Mouse (Mus musculus) adrenal gland (tissue): ENCODE measurements at regions not wholly inside any gene's neighbourhood (a gene's known extent, or its start where the extent isn't known, plus 50 kb on each side); places are given as distances from the start of the nearest gene placed in this dataset.
"Not testable (repeated sequence)": the region's sequence is repeated elsewhere in the genome, so short reads cannot be mapped to it uniquely, and the experiment has no call there.

ENCODE experiments used
- intact Hi-C: fragments of 180-260 bp; cut with DNase I; formaldehyde crosslinking; loops from one replicate; pipeline ENCODE4 v1.15.1; 2025

DNA sequence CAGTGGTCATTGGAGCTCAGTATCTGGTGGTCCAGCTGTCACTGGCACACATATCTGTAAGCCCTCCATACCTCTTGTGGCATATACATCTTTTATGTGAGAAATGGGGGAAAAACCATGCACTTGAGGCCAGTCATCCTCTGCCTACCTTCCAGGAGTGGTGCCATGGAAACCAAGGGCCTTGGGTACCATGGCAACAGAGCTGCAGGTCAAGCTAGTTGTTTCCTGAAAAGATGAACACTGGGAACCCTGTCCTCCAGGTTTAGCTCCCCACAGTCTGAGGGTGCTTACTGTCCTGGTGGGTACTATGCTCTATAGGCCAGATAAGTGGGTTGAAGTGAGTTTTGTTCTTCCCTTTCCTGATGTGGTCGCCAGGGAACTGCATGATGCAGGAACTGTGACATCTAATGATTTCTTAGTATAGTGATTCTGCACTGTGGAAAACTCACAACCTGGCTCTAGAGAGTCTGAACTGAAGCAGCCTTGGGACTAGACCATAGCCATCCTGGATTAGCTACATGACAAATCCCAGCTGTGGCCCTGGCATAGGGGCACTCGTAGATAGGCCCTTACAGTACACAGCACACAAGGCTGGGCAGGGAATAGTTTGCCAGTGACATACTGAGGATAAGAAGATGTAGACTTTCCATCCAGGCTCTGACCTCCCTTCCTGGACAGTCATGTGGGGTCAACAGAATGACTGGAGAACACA lies 308.7 kb upstream of the Shh start:
- intact Hi-C loops = loop anchor here (10.0 kb wide), 1 partner anchor 201 kb away; no protein-coding TSS in a partner anchor

DNA sequence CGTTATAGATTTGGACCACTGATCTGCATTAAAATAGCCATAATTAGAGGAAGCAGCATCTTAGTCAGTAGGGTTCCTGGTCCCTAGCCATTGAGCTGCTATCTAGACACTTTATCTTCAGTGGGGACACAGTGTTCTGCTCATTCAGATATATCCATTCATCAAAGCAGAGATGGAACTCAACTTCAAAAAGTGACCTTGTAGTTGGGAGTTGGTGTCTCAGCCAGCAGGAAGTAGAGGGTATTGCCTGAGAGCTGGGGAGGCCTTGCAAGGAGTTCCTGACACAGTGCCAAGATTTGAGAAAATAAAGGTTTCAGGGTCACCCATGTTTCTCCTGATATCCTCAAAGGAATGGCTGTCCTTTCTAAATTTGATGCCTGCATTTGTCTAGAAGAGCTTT lies 304.7 kb upstream of the Shh start:
- intact Hi-C loops = loop anchor here (10.0 kb wide), 1 partner anchor 197 kb away; no protein-coding TSS in a partner anchor

DNA sequence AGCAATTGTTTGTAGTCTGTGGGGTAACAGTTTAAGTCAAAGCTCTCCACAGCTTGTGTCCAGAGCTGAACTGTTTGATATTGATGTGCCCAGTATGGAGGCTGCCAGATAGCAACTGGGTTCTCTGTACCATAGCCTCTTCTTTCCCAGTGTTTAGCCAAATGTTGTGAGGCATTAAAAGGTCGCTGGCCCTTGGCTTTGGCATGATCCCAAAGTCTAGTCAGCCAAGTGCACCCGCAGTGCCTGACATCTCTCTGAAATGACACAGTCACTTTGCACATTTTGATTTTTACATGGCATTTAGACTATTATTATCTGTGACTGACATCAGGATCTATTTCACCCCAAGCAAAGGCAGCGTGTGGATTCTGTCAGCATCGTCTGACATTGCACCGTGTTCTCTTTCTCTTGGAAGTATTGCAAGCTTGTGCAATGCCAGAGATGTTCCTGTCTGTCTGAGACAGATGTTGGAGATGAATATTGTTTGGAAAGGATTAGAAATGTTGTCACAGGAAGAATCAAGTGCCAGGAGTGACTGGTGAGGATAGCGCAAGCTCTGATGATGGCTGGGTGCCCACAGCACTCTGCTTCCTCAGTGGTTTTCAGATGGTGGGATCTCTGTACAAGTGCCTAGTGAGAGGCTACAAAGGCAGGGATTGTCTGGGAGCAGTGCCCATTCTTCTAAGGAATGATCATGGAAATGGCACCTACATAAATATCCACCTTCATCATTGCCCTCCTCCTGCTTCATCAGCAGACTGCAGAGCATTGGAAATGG lies 289.3 kb upstream of the Shh start:
- intact Hi-C loops = no loop called here

DNA sequence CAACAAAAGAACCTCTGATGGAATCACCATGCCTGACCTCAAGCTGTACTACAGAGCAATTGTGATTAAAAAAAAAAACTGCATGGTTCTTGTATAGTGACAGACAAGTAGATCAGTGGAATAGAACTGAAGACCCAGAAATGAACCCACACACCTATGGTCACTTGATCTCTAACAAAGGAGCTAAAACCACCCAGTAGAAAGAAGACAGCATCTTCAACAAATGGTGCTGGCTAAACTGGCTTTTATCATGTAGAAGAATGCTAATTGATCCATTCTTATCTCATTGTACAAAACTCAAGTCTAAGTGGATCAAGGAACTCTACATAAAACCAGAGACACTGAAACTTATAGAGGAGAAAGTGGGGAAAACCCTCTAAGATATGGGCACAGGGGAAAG lies 284.8 kb upstream of the Shh start:
- intact Hi-C loops = not testable (repeated sequence)

DNA sequence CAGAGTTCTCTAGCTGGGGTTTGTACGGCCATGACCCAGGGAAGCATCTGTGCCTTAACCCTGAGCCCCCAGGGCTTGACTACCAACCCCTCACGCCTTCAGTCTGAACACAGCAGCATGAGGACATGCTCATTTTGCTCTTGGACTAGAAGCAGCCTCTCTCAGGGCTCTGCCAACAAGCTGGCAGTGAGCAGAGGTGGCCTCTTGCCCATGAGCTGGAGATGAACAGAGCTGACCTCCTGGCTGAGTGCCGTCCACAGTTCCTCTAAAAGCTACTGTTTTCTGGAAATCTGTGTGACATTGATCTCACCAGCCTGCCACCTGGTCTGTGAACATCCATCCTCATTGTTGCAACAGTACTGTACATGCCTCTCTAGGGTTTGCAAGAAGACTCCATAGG lies 267.7 kb upstream of the Shh start:
- intact Hi-C loops = no loop called here

DNA sequence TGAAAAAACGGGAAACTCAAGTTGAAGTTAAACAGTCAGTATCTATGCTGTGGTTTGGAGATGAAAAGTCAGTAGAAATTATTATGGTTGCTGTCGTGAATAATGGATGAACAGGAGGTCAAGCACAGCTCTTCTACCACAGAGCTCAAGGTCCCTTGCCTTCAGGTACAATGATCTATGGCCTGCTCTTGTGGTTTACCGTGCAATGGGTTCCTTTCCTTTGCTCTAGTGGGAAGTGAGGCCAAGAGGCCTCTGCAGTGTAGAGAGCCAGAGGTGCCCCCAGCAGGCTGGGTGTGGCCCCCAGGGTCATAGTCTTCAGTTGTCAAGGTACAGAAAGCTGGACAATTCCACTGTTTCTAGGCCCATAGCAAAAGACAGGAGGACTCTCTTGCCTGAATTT lies 255.0 kb upstream of the Shh start:
- intact Hi-C loops = no loop called here

DNA sequence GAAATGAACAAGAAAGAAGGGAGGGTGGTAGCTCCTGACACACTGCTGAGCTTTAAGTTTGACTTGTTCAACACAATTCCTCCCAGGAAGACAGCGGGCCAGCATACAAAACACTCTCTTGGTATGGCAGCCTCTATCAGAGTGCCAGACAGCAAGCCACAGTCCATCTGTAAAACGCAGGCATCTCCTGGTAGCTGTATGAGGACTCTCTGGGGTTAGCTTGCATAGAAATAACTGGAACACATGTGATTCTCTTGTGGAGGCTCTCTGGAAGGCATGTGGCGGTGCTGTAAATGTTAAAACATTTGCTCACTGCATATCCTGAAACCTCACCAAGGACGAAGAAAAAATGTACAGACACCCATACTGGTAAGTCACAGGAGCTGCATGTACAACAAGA lies 247.9 kb upstream of the Shh start:
- intact Hi-C loops = no loop called here

DNA sequence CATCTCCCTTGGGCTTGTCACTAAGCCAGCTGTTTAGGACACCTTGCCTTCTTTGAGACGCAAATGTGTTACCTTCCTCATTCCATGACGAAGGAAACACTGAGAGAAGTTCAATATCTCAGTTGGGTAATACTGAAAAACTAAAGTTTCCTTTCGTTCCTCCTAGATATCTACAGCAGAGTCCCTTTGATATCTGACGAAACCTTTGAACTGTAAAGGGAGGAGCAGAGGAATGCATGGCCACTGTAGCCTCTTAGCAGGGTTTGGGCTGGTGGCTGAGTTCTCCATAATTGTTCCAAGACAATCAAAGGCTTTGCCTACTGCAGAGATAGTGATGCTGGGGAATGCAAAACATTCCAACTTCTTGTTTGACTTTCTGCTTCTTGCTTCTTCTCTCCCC lies 243.5 kb upstream of the Shh start:
- intact Hi-C loops = no loop called here

DNA sequence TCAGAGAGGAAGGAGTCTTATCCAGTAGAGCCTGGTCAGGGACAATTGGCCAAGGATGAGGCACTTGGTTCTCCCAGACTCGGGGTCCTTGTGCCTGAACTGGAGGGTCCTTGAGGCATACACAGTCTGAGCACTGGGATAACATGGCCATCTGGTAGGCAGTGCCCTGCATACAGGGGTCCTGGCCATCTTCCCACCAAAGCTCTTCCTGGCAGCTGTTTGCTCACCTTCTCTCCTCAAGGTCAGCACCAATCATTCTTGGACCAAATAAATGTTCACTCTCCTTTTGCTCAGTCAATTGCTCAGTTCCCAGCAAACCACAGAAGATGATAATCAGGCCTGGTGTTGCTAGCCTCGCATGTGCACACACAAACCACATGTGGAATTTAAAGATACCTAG lies 242.6 kb upstream of the Shh start:
- intact Hi-C loops = no loop called here

DNA sequence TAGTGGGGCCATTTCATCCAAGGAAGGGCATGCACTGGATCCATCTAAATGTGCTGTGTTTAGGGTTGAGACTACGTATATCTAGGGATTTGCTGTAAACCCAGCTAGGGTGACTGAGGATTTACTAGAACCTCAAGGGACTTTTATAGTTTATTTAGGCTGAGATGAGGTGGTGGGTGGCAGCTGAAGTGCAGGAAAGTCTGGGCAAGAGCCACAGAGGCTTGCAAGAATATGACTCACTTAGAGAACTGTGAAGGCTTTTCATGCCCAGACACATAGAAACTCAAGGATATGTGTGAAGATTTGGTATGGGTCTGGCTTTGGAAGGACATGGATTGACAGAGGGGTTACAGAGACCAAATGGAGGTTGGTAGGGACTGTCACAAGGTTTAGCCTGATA lies 237.3 kb upstream of the Shh start:
- intact Hi-C loops = no loop called here

DNA sequence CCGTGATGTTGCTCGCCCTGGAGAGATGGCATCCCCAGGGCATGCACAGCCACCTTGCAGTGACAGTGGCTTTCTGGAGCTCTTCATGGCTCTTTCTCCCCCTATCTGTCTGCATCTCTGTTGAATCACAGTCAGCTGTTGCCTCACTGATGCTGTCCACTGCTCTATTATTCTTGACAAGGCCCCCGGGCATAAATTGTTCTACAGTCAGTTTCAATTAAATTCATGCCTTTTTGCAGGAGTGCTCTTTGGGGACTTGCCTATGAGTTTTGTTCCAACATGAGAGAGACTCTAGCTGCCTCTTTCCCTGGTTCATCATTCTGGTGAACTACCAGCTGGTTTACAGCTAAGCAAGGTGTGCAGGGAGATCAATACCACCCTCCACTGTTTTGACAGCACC lies 229.9 kb upstream of the Shh start:
- intact Hi-C loops = no loop called here

DNA sequence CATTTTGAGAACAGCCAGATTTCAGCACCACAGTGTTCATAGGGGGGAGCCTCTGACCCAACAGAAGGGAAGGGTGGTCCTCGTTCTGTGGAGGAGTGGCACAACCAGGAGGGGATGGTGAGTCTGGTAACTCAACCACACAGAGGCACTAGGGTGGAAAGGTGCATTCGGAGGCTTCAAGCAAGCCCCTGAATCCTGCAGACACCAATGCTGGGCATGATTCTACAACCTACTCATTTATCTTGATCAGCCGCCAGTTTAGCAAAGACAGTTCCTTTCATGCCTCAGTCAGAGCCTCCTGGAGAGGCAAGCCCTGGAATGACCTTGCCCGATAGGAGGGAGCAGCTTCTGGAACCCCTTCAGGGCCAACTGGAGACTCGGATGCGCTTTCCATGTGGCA lies 223.1 kb upstream of the Shh start:
- intact Hi-C loops = no loop called here

DNA sequence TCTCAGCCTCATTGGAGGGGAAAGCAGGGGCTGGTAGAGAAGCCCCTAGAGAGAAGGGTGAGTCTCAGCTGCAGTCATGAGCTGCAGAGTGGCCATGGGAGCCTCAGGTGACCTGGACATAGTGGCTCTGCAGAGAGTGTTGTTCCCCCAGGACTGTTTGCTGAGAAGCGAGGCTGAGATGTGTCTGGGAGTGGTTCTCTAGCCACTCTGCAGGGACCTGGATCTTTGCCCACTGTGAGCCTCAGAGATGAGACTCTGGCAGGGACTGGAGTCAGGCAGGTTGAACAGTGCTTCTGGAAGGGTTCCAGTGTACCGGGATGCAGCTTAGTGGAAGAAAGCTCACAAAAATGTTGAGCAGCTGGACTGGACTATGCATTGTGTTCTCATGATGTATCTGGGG lies 222.6 kb upstream of the Shh start:
- intact Hi-C loops = no loop called here

DNA sequence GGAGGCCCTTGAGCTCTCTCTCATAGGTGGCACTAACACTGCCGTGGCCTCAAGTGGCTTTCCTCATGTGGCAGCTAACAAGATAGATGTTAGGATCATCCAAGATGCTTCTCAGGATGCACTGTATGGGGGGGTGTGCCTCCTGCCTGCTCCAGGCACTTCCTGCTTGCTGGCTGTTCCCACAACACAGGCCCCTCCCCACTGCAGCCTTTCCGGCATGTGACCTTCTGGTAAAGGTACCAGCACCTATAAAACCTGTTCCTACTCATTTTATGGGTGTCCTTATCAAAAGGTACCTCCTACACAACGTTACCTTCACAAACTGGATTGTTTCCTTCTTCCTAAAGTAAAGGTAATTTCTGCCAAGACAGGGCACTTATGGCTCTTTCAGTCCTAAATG lies 222.1 kb upstream of the Shh start:
- intact Hi-C loops = no loop called here

DNA sequence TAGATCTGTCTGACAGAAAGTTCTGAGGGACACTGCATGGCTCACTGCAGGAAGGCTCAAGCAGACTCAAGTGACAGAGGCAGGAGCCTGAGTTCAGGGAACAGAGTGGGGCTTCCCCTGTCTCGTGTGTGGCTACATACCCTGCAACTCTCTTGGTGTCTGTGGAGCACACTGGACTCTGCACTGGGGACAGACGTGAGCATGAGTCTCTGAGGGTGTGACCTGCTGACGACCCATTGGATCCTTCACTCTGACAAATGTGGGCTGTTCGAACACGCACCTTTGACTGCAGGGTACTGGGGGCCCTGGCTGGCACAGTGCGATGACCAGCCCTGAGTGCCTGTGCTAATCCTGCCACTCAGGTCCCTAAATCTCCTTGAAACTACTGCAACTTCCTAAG lies 215.8 kb upstream of the Shh start:
- intact Hi-C loops = no loop called here

DNA sequence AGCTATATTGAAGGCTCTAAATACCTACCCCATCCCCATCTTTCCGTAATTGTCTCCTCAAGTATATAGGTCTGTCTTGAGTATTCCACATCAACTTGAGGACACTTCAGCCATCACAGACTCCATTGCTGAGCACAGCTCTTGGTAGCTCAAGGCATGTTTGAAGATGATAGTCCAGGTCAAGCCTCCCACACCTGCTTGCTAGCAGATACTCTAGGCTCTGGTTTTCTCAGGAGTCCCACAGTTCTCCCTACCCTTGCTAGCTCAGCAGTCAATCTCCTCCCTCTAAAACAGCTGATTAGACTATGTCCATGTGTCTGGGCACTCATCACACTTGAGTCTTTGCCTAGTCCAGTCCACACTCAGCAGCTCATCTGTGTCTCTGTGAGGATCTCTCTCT lies 213.3 kb upstream of the Shh start:
- intact Hi-C loops = no loop called here

DNA sequence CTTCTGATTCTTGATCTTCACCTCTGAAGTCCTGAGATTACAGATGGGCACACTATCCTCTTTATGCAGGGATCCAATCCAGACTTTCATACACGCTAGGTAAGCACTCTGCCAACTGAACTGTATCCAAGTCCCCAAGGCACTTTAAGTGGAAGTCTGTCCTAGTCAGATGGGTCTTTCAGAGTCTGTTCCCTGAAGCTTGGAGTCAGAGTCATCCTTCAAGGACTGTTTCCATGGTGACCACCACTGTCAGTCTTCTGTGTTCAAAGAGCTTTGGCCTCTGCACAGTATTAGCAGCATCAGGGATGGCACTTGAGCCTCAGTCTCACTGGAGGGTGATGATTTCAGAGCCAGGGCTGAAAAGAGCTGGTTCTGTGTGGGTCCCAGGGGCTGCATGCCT lies 212.7 kb upstream of the Shh start:
- intact Hi-C loops = no loop called here

DNA sequence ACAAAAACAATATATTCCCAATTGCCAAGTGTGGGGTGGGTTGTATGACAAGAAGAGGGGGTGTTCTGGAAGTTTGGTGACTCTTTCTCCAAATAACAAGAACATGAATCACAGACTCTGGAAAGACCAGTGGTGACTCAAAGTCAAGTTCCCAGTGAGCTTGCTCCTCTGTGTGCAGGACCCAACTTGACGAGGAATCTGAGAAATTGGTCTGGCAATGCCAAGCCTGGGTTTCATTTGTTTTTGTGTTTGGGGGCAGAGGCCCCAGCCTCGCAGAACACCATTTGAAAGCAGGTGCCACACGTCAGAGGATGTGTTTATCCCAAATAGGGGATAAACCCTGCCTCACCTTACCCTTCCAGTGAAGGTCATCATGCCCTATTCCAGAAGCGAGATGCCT lies 163.1 kb upstream of the Shh start:
- intact Hi-C loops = no loop called here

DNA sequence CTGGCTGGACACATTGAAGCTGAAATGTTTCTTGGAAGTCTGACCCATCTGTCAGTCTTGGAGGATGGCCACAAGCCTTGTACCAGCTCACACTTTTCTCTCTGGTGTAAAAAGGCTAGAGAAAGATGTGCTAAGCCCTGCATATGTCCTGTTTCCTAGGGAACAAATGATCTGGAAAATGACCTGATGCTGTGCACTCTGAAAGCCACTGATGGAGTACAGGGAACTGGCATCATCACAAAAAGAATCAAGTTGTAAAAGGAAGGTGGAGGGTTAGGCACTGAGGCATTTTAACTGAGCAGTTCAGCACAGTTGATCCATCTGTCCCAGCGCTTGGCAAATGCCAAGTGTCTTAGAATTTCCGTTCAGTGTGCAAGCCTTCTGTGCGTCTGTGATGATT lies 144.8 kb upstream of the Shh start:
- intact Hi-C loops = no loop called here

DNA sequence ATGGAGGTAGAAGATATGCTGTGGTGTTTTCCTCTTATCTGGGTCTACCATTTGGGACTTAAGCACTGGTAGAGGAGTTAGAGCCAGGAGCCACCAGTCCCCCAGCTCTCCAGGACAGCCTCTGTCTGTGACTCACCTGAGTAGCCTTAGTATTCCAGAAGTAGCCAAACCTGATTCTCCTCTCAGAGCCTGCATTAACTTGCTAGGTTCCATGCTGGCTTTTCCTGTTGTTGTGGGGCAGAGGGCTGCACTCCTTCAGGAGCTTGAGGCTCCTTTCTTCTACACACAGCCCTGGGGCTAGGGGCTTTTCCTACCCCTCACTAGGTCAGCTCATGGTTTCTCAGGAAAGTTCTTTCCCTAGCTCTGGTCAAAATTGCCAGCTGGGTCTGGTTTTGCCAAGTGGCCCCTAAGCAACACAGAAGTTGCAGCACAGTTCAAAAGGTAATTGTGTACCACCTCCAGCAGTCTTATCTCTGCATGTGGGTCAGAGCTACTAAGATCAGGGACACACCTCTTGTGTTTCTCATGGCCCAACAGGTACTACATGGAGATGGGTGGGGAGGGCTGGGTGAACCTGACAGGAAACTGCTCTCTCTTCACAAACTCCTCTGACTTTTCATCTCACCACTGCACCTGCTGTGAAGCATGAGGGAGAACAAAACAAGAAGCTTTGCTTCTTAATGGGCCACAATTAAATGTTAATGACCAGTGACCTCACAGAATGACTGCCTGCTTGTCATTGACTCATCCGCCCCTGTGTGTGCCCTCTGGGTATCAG lies 129.7 kb upstream of the Shh start:
- intact Hi-C loops = no loop called here

DNA sequence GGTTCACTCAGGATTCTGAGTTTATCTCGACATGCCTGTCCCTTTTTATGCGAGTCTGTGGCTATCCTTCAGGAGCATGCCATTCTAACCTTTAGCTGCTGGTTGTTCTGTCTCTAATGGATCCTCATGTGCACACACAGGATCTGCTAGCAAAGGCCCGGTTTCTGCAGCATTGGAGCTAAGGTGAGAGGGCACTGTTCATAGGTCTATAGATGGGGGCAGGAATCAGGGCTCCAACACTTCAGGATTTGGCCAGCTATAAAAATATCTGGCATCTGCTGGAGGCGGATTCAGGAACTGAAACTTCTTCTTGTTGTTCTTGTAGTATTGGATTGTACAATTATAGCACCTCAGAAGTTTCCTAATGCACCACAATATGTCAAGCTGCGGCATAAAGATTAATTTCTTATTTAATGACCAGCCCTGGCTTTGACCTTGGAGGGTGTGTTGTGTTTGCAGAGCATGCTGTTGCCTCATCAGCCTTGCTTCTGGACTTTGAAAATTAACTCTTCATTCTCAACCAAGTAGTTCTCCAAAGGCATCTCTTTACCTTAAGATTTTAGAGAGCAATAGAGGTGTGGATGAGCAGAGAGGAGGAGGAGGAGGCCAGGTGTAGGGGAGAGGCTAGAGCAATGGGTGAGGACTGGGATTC lies 104.4 kb upstream of the Shh start:
- intact Hi-C loops = loop anchor here (10.0 kb wide), 1 partner anchor 203 kb away; no protein-coding TSS in a partner anchor

DNA sequence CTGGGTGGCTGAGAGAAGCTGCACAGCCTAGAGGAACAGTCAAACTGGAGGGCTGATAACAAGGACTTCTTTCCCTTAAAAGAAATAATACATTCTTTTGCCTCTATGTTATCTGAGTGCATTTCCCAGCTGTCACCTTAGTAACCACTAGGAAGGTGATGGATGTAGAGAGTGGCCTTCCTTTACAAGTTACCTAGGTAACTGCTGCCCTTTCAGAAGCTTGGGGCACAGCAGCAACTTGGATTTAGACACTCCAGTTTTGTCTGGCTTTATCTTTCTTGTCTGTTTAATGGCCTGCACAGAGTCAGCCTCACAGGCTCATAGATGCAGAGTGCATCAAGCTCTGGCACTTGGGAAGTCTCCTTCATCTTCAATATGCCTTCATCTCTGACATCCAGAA lies 101.4 kb upstream of the Shh start:
- intact Hi-C loops = loop anchor here (10.0 kb wide), 1 partner anchor 336 kb away; no protein-coding TSS in a partner anchor
